Mouse (Mus musculus): Measurements from ENCODE around the gene Glce. TPM values are rescaled to one million over a fixed set of nuclear protein-coding genes. Genes with fewer than 3 reads are reported as not detected.

The Glce gene
- polyA plus RNA-seq, 1 experiment from 2014 or later: 27.5 TPM

DNA sequence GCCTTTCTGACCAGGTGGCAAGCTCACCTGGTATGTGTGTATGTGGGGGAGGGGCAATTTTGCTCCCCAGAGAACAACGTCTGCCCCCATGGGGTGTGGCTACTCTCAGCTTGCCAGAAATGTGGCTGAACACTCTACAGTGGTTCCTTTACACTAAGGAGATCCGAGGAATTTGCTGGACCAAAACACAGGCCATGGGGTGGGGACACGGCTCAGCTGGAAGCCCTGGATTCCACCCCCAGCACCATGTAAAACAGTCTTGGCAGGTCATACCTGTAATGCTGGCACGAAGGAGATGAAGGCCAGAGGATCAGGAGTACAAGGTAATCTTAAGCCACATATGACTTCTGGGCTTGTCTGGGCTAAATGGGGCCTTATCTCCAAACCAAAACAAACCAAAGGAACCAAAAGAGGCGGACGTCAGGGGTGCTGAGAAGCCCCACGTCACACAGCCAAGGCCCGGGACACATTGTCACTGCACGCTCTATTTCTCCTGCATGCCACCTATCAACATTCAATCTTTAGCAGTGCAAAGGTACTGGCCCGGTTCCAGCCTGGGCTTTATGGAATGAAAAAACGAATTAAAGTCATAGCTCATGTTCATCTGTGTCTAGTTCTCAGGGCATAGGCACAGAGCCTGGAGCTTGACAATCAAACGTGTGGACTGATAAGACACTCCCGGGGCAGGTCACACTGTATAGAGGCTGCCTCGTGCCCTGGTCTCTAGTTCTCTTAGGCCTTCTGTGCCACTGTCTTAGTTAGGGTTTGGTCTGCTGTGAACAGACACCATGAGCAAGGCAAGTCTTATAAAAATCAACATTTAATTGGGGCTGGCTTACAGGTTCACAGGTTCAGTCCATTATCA lies 104.0 kb downstream of the Glce start:
- Histone ChIP-seq H3K27me3 (ENCODE audit: low read depth, poor library complexity, severe bottlenecking) (peaks cover 2% of the 10 kb centered on the region; the same call in 1 of the 2 replicates), H3K9me3 (replicated peaks) (no peaks in the 10 kb centered on the region), H3K4me3 (no peak overlapping the region), H3K27ac (no peak overlapping the region), H3K36me3 (no peaks in the 10 kb centered on the region), H3K4me1 (peaks cover 22% of the 10 kb centered on the region)
- 83% methylated on average over 14 of the region's 14 CpGs for WGBS
- no peak for DNase-seq (ENCODE audit: low spot score)

DNA sequence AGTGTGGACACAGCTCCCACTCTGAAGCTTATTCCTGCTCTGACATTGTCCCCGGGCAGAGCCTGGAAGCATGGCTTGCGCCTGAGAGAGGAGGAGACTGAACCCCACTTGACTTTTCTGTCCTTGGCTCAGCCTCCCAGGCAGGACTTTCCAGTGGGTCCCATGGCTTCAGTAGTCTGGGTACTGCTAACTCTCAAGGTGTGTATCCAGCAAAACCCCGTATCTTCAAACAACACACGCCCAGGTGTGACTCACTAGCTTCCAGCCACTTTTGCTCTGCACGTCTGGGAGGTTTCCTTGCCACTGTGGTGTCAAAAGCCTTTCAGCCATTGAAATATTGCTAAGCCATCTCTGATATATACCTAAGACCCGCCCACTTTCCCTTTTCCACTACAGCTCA lies 105.1 kb downstream of the Glce start:
- Histone ChIP-seq H3K36me3 (no peaks in the 10 kb centered on the region), H3K27ac (no peak overlapping the region), H3K4me1 (peaks cover 18% of the 10 kb centered on the region), H3K27me3 (ENCODE audit: low read depth, poor library complexity, severe bottlenecking) (no peaks in the 10 kb centered on the region), H3K9me3 (replicated peaks) (no peaks in the 10 kb centered on the region), H3K4me3 (no peak overlapping the region)
- 87% methylated on average over 6 of the region's 6 CpGs for WGBS
- no peak for DNase-seq (ENCODE audit: low spot score)

DNA sequence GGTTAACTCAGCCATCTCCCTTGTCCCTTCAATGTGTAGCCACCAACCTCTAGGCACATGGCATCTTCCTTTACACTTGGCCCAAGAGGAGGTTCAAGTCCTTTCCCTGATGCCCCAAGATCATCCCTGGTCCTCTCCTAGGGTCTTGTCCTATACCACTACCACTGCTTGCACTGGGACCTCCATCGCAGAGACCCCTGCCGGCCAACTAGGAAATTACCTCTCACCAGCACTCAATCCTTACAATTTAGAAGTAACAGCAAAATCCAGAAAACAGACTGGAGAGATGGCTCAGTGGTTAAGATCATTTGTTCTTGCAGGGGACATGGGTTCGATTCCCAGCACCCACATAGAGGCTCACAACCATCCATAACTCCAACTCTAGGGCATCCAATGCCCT lies 107.0 kb downstream of the Glce start:
- Histone ChIP-seq H3K9me3 (replicated peaks) (no peaks in the 10 kb centered on the region), H3K36me3 (no peaks in the 10 kb centered on the region), H3K4me1 (peaks cover 7% of the 10 kb centered on the region; the same call in 1 of the 2 replicates), H3K27me3 (ENCODE audit: low read depth, poor library complexity, severe bottlenecking) (no peaks in the 10 kb centered on the region), H3K27ac (no peak overlapping the region), H3K4me3 (no peak overlapping the region)
- DNase-seq (ENCODE audit: low spot score): no peak
- 66% methylated on average over 3 of the region's 3 CpGs for WGBS

DNA sequence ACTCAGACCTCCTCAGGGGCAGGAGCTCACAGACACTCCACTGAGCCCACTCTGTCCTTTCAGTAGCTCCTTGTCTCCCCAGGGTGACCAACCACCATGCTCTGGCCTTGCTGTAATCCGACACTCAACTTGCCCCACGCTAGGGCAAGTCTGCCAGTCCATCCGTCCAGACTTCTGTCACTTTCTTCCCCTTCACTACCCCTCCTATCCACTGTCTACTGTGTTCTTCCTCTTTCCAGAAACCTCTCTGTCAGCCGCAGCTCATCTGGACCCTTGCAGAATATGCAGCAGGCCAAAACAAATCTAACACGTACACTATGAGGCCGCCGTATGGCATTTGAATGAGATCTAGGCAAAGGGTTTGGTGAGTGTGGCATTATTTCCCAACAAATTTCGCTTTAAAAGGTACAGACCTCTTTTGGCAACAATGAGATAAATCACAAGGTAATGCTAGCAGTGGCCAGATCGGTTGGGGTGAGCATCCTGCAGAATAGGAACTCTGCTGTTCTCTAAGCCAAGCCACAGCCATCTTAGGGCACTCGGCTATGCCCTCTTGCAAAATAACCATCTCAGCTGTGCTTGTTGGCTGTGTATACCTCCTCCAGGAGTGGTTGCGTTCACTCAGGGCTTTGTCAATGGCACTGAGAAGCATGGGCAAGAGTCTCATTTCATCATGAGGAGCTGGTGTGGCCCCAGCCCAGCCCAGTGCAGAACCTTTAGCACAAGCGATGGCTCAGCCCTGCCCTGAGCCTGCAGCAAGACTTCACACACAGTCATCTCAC lies 108.9 kb downstream of the Glce start:
- 0 out of 2 replicates have a peak, but pooled peaks cover 1% of the 10 kb centered on the region for H3K27me3 ChIP-seq (ENCODE audit: low read depth, poor library complexity, severe bottlenecking)
- H3K9me3 ChIP-seq (replicated peaks): no peaks in the 10 kb centered on the region
- no peak overlapping the region for H3K27ac ChIP-seq
- H3K4me1 ChIP-seq: peaks cover 9% of the 10 kb centered on the region; the same call in 1 of the 2 replicates
- 73% methylated on average over 12 of the region's 12 CpGs for WGBS
- no peak overlapping the region for H3K4me3 ChIP-seq
- DNase-seq (ENCODE audit: low spot score): no peak
- H3K36me3 ChIP-seq: no peaks in the 10 kb centered on the region

DNA sequence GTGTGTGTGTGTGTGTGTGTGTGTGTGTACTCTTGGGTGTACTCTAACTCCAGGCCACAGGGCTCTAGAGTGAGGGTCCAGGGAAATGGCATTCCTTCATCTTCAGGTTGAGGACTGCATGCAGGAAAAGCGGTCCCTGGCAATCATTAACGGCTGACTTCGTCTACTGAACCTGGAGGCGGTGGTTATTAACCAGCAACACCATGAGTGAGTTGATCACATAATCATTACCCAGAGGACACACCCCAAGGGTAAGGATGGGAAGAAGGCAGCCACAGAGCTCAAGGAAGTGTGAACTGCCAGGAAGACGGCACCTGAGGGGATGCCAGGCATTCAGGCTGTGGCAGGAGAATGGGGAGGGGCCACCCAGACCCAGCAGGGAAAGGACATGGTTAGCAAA lies 114.1 kb downstream of the Glce start:
- H3K36me3 ChIP-seq: no peaks in the 10 kb centered on the region
- H3K4me1 ChIP-seq: peaks cover 25% of the 10 kb centered on the region
- no peak for DNase-seq (ENCODE audit: low spot score)
- 83% methylated on average over 5 of the region's 5 CpGs for WGBS
- no peak overlapping the region for H3K27ac ChIP-seq
- no peaks in the 10 kb centered on the region for H3K9me3 ChIP-seq (replicated peaks)
- H3K4me3 ChIP-seq: no peak overlapping the region
- 0 out of 2 replicates have a peak, but pooled peaks cover 10% of the 10 kb centered on the region for H3K27me3 ChIP-seq (ENCODE audit: low read depth, poor library complexity, severe bottlenecking)

Small RNAs within 50 kb of the gene (microRNA-seq; reads per million reads assigned to microRNA genes)
- gene Mir5133: not detected

Other genes with a start within 250 kb of the Glce start
- gene Rplp1, start 208.1 kb downstream of the Glce start, polyA plus RNA-seq (2016; fragmentation: Nextera tagmentation; extraction: Ambion mirVana): 1,122 and 1,351 TPM in 2 replicates
- gene Kif23, start 175.9 kb downstream of the Glce start, polyA plus RNA-seq (2016; fragmentation: Nextera tagmentation; extraction: Ambion mirVana): 102 and 117 TPM in 2 replicates
- 0.87 and 1.1 TPM in 2 replicates for gene Paqr5, start 95.8 kb downstream of the Glce start, polyA plus RNA-seq (2016; fragmentation: Nextera tagmentation; extraction: Ambion mirVana)
- gene Spesp1, start 159.6 kb upstream of the Glce start, polyA plus RNA-seq (2016; fragmentation: Nextera tagmentation; extraction: Ambion mirVana): not detected in 2 replicates
- gene Anp32a, start 218.6 kb upstream of the Glce start, polyA plus RNA-seq (2016; fragmentation: Nextera tagmentation; extraction: Ambion mirVana): 240 and 246 TPM in 2 replicates